Mouse (Mus musculus) heart, adult 11 months (tissue): ENCODE measurements around the gene D130052B06Rik.

Source experiments
- DNase-seq: peaks from one replicate; pipeline ENCODE4 v3.0.0; 2022

D130052B06Rik gene

GRCm38 (mm10) chr11:33663599-33663998, 64.5 kb downstream of the D130052B06Rik start:
- peak; percentile 45 for DNase-seq

DNA sequence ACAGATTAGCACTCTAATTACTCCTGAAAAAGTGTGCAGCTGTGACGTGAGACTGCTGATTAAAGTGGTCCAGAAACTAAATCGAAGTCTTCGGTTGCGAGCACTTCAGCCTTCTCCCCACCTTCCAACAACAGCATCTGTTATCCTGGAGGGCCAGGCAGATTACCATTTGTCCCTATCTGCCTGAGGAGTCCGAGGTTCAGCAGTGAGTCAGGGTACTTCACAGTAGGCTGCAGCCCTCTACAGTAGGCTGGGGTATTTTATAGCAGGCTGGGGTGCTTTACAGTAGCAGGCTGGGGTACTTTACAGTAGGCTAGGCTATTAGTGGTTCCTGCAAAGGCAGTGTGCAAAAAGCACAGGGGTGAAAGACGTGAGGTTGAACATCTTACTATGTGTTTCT, 69.3 kb downstream of the D130052B06Rik start:
- peak; percentile 10 for DNase-seq

GRCm38 (mm10) chr11:33670105-33670965, 71.2 kb downstream of the D130052B06Rik start:
- DNase-seq, result peak; percentile 43
